Mouse (Mus musculus): Measurements from ENCODE around the gene Btrc. TPM values are rescaled to one million over a fixed set of nuclear protein-coding genes. Genes with fewer than 3 reads are reported as not detected.

The Btrc gene
- total and polyA plus RNA-seq, 3 experiments, result 14.2 to 30.3 TPM; not detected in 1

- DNase-seq (ENCODE audit: low read depth, low spot score), result peak; percentile 89
- Histone ChIP-seq H3K9ac (ENCODE audit: control insufficient read depth, low read depth, low read length, poor library complexity, severe bottlenecking) (peak overlapping the region; percentile 67), H3K79me2 (ENCODE audit: control insufficient read depth, insufficient read depth, low read length, poor library complexity) (no peaks in the 10 kb centered on the region; the same call in 1 of the 2 replicates), H3K4me1 (ENCODE audit: control insufficient read depth in 1 of 2, insufficient read depth in 2 of 2, low read length in 2 of 2) (peaks cover 7 to 23% of the 10 kb centered on the region in 2 experiments), H3K4me3 (ENCODE audit: control insufficient read depth in 1 of 2, insufficient read depth in 1 of 2, low read depth in 2 of 2, low read length in 2 of 2) (peak overlapping the region; percentile 58 to 90), H3K9me3 (replicated peaks; ENCODE audit: insufficient read depth, low read length) (no peaks in the 10 kb centered on the region), H3K27ac (ENCODE audit: control insufficient read depth, low read depth, low read length) (peak overlapping the region; percentile 29), H3K27me3 (ENCODE audit: control insufficient read depth in 1 of 2, insufficient read depth in 2 of 2, low read length in 2 of 2) (no peaks in the 10 kb centered on the region), H3K36me3 (ENCODE audit: control insufficient read depth in 1 of 2, insufficient read depth in 2 of 2, low read length in 2 of 2) (peaks cover 0 to 14% of the 10 kb centered on the region in 2 experiments; a peak in 2 of 4 replicates)
- TF ChIP-seq TCF12 (IDR thresholded peaks at IDR 0.05; ENCODE audit: low read depth, low read length), result 0 out of 2 replicates have a peak, but pooled peaks have one; percentile 17
- TF ChIP-seq CTCF (IDR thresholded peaks at IDR 0.05 in 2 of 3, conservative IDR thresholded peaks at IDR 0.05 in 1 of 3; ENCODE audit: control insufficient read depth in 1 of 3, insufficient read depth in 1 of 3, low read depth in 2 of 3, low read length in 3 of 3, poor library complexity in 1 of 3, severe bottlenecking in 1 of 3), result peak in 2 of 3 experiments; percentile 17 to 21; a peak in 3 of 6 replicates
- no peak for TF ChIP-seq ELF1 (IDR thresholded peaks at IDR 0.05; ENCODE audit: low read depth, low read length)
- no peak for TF ChIP-seq CHD1 (IDR thresholded peaks at IDR 0.05; ENCODE audit: low read depth, low read length)
- peak; percentile 78 for TF ChIP-seq MAX (IDR thresholded peaks at IDR 0.05; ENCODE audit: low read length)
- 0 out of 2 replicates have a peak, but pooled peaks have one; percentile 17 for TF ChIP-seq TBP (IDR thresholded peaks at IDR 0.05; ENCODE audit: low read depth, low read length)
- peak; percentile 82; the same call in 1 of the 2 replicates for TF ChIP-seq MAZ (IDR thresholded peaks at IDR 0.05; ENCODE audit: low read depth, low read length)
- no peak for TF ChIP-seq RAD21 (IDR thresholded peaks at IDR 0.05; ENCODE audit: low read depth, low read length)
- TF ChIP-seq ETS1 (IDR thresholded peaks at IDR 0.05; ENCODE audit: low read depth, low read length), result peak; percentile 50
- TF ChIP-seq NELFE (IDR thresholded peaks at IDR 0.05; ENCODE audit: low read depth, low read length), result peak; percentile 38
- TF ChIP-seq GATA1 (IDR thresholded peaks at IDR 0.05; ENCODE audit: low read depth, low read length), result 0 out of 2 replicates have a peak, but pooled peaks have one; percentile 21
- TF ChIP-seq USF1 (IDR thresholded peaks at IDR 0.05; ENCODE audit: low read depth, low read length), result no peak; the same call in 1 of the 2 replicates
- no peak for TF ChIP-seq SMC3 (IDR thresholded peaks at IDR 0.05; ENCODE audit: low read depth, low read length)
- TF ChIP-seq NRF1 (IDR thresholded peaks at IDR 0.05; ENCODE audit: insufficient read depth, low read depth, low read length, poor library complexity, severe bottlenecking), result peak; percentile 36; the same call in 1 of the 2 replicates
- peak; percentile 93 for TF ChIP-seq MXI1 (IDR thresholded peaks at IDR 0.05; ENCODE audit: low read depth, low read length)
- TF ChIP-seq POLR2A (IDR thresholded peaks at IDR 0.05; ENCODE audit: control insufficient read depth in 1 of 2, insufficient read depth in 1 of 2, low read depth in 1 of 2, low read length in 2 of 2, poor library complexity in 1 of 2), result peak; percentile 76 to 77
- TF ChIP-seq MYC (IDR thresholded peaks at IDR 0.05; ENCODE audit: low read depth, low read length), result peak; percentile 81
- no peak for TF ChIP-seq MYB (IDR thresholded peaks at IDR 0.05; ENCODE audit: low read depth, low read length)
- no peak for TF ChIP-seq CHD2 (IDR thresholded peaks at IDR 0.05; ENCODE audit: low read length)
- no peak for TF ChIP-seq GABPA (IDR thresholded peaks at IDR 0.05; ENCODE audit: low read depth, low read length)
- no peak for TF ChIP-seq USF2 (IDR thresholded peaks at IDR 0.05; ENCODE audit: borderline replicate concordance in 1 of 2, insufficient read depth in 1 of 2, low read depth in 1 of 2, low read length in 2 of 2)
- peak; percentile 90; the same call in 1 of the 2 replicates for TF ChIP-seq UBTF (IDR thresholded peaks at IDR 0.05; ENCODE audit: borderline replicate concordance, insufficient read depth, low read depth, low read length)
- TF ChIP-seq BHLHE40 (IDR thresholded peaks at IDR 0.05; ENCODE audit: borderline replicate concordance, low read depth, low read length), result 0 out of 2 replicates have a peak, but pooled peaks have one; percentile 7
- TF ChIP-seq HCFC1 (IDR thresholded peaks at IDR 0.05; ENCODE audit: low read depth, low read length), result peak; percentile 38; the same call in 1 of the 2 replicates
- TF ChIP-seq KAT2A (conservative IDR thresholded peaks at IDR 0.05; ENCODE audit: low read depth, low read length), result no peak
- TF ChIP-seq POLR2AphosphoS5 (IDR thresholded peaks at IDR 0.05; ENCODE audit: borderline replicate concordance, low read depth, low read length), result peak; percentile 97
- peak; percentile 84 for TF ChIP-seq SIN3A (IDR thresholded peaks at IDR 0.05; ENCODE audit: low read length)
These were observed 178.0 kb downstream of the Btrc start for GRCm38 (mm10) chr19:45541409-45542041.
